Mouse (Mus musculus) lung, postnatal 0 days (tissue): ENCODE data around the gene Fam155a. TPM values are rescaled to one million over a fixed set of nuclear protein-coding genes. Genes with fewer than 3 reads are reported as not detected.

Source experiments
- ATAC-seq: fragments of 200-750 bp; cut with Nextera tagmentation; 2 replicates; pipeline ENCODE4 v1.8.0; 2017; ENCODE audit warnings: moderate library complexity
- DNase-seq: peaks from one replicate; pipeline ENCODE4 v3.0.0-alpha.2; 2016; ENCODE audit warnings: low spot score
- H3K27ac ChIP-seq: fragments of 300-500 bp; sonication (generic); 2 replicates; pipeline ENCODE4 v1.5.1; 2014; ENCODE audit warnings: antibody characterized with exemption, mild to moderate bottlenecking, low read length, mixed read lengths
- H3K27me3 ChIP-seq: fragments of 300-500 bp; sonication (generic); replicated peaks from 2 replicates; pipeline ENCODE4 v1.6.1; 2014; ENCODE audit warnings: low read length, mixed read lengths; ENCODE audit not compliant: insufficient read depth
- H3K36me3 ChIP-seq: fragments of 300-500 bp; sonication (generic); 2 replicates; pipeline ENCODE4 v1.6.1; 2014; ENCODE audit warnings: low read length, mixed read lengths; ENCODE audit not compliant: insufficient read depth
- H3K4me1 ChIP-seq: fragments of 300-500 bp; sonication (generic); 2 replicates; pipeline ENCODE4 v1.6.1; 2014; ENCODE audit warnings: antibody characterized with exemption, low read depth, low read length, mixed read lengths; ENCODE audit not compliant: insufficient read depth
- H3K4me2 ChIP-seq: fragments of 300-500 bp; sonication (generic); replicated peaks from 2 replicates; pipeline ENCODE4 v1.6.1; 2014; ENCODE audit warnings: low read depth, mild to moderate bottlenecking, low read length, moderate library complexity, mixed read lengths
- H3K4me3 ChIP-seq: fragments of 300-500 bp; sonication (generic); 2 replicates; pipeline ENCODE4 v1.5.1; 2014; ENCODE audit warnings: low read depth, low read length
- H3K9ac ChIP-seq: fragments of 300-500 bp; sonication (generic); replicated peaks from 2 replicates; pipeline ENCODE4 v1.6.1; 2014; ENCODE audit warnings: low read depth, mild to moderate bottlenecking
- H3K9me3 ChIP-seq: fragments of 300-500 bp; sonication (generic); 2 replicates; pipeline ENCODE4 v1.6.1; 2016; ENCODE audit warnings: low read length, mixed read lengths
- CTCF ChIP-seq: IDR thresholded peaks from 2 replicates; pipeline ENCODE4 v1.5.1; 2016; ENCODE audit warnings: antibody characterized with exemption, mild to moderate bottlenecking
- EP300 ChIP-seq: IDR thresholded peaks from 2 replicates; pipeline ENCODE4 v1.6.1; 2016; ENCODE audit warnings: antibody characterized with exemption, mild to moderate bottlenecking, control low read depth
- WGBS: fragments of 180-500 bp; shearing (Covaris S2); extraction: QIAGEN DNeasy Blood & Tissue Kit; methylation state at CpG from one replicate; pipeline ENCODE4 v1.1.7; 2014; 5-methylcytosine and 5-hydroxymethylcytosine counted together
- polyA plus RNA-seq: library from polyadenylated mRNA; unstranded; fragments of >200 nt; fragmentation: Nextera tagmentation; extraction: Ambion mirVana; gene quantifications from 2 replicates; pipeline ENCODE4 v1.2.1, GENCODE M21; 2015

Gene Fam155a
- polyA plus RNA-seq, 1 experiment from 2014 or later = 0.11 TPM

GRCm38 (mm10) chr8:9185200-9185599 lies 585.8 kb downstream of the Fam155a start:
- DNase-seq = no peak

GRCm38 (mm10) chr8:9182461-9182860 lies 588.5 kb downstream of the Fam155a start:
- Histone ChIP-seq H3K36me3 (no peaks in the 10 kb centered on the region), H3K4me2 (no peak overlapping the region), H3K9me3 (no peaks in the 10 kb centered on the region), H3K27me3 (no peaks in the 10 kb centered on the region), H3K4me3 (no peak overlapping the region), H3K4me1 (no peaks in the 10 kb centered on the region), H3K9ac (no peak overlapping the region), H3K27ac (no peak overlapping the region)
- 83% methylated on average over 7 of the region's 7 CpGs for WGBS
- ATAC-seq (no peak), DNase-seq (no peak)
- TF ChIP-seq CTCF (no peak), EP300 (no peak)

More at GRCm38 (mm10) chr8:9185200-9185599, 585.8 kb downstream of the Fam155a start:
- H3K9ac ChIP-seq = no peak overlapping the region
- H3K27me3 ChIP-seq = no peaks in the 10 kb centered on the region
- TF ChIP-seq CTCF (no peak), EP300 (no peak)
- no peak overlapping the region for H3K4me2 ChIP-seq
- no peak overlapping the region for H3K4me3 ChIP-seq
- H3K36me3 ChIP-seq = no peaks in the 10 kb centered on the region
- ATAC-seq = no peak
- H3K9me3 ChIP-seq = no peaks in the 10 kb centered on the region
- H3K4me1 ChIP-seq = no peaks in the 10 kb centered on the region
- H3K27ac ChIP-seq = no peak overlapping the region
- WGBS = 44% methylated on average over 2 of the region's 2 CpGs

GRCm38 (mm10) chr8:9180686-9181315 lies 590.2 kb downstream of the Fam155a start:
- no peak for DNase-seq
- Histone ChIP-seq H3K4me2 (no peak overlapping the region), H3K27ac (no peak overlapping the region), H3K4me3 (no peak overlapping the region), H3K9me3 (no peaks in the 10 kb centered on the region), H3K9ac (no peak overlapping the region), H3K36me3 (no peaks in the 10 kb centered on the region), H3K4me1 (no peaks in the 10 kb centered on the region), H3K27me3 (no peaks in the 10 kb centered on the region)
- no peak for TF ChIP-seq CTCF
- no peak for TF ChIP-seq EP300
- no peak for ATAC-seq
- WGBS = 75% methylated on average over 17 of the region's 17 CpGs

GRCm38 (mm10) chr8:9176974-9177373 lies 594.0 kb downstream of the Fam155a start:
- 62% methylated on average over 7 of the region's 7 CpGs for WGBS

GRCm38 (mm10) chr8:9174865-9175565 lies 595.9 kb downstream of the Fam155a start:
- Histone ChIP-seq H3K4me3 (no peak overlapping the region), H3K9me3 (no peaks in the 10 kb centered on the region), H3K9ac (no peak overlapping the region), H3K27ac (no peak overlapping the region), H3K36me3 (no peaks in the 10 kb centered on the region), H3K27me3 (no peaks in the 10 kb centered on the region), H3K4me2 (no peak overlapping the region), H3K4me1 (no peaks in the 10 kb centered on the region)
- ATAC-seq (no peak), DNase-seq (peak; percentile 79)
- TF ChIP-seq EP300 = peak; percentile 29; the same call in 1 of the 2 replicates
- TF ChIP-seq CTCF = peak; percentile 95
- 20% methylated on average over 9 of the region's 9 CpGs for WGBS

More at GRCm38 (mm10) chr8:9176974-9177373, 594.0 kb downstream of the Fam155a start:
- Histone ChIP-seq H3K36me3 (no peaks in the 10 kb centered on the region), H3K4me3 (no peak overlapping the region), H3K27me3 (no peaks in the 10 kb centered on the region), H3K27ac (no peak overlapping the region), H3K4me1 (no peaks in the 10 kb centered on the region), H3K9me3 (no peaks in the 10 kb centered on the region), H3K9ac (no peak overlapping the region), H3K4me2 (no peak overlapping the region)
- TF ChIP-seq EP300 = no peak
- TF ChIP-seq CTCF = no peak
- ATAC-seq (no peak), DNase-seq (no peak)

- Histone ChIP-seq H3K27ac (no peak overlapping the region), H3K4me2 (no peak overlapping the region), H3K9me3 (no peaks in the 10 kb centered on the region), H3K27me3 (no peaks in the 10 kb centered on the region), H3K4me1 (no peaks in the 10 kb centered on the region), H3K4me3 (no peak overlapping the region), H3K9ac (no peak overlapping the region), H3K36me3 (no peaks in the 10 kb centered on the region)
- ATAC-seq (peak; percentile 69), DNase-seq (peak; percentile 59)
- TF ChIP-seq EP300 (no peak), CTCF (no peak)
- WGBS = 47% methylated on average over 5 of the region's 5 CpGs
These were observed 599.1 kb downstream of the Fam155a start for GRCm38 (mm10) chr8:9171848-9172247.
